Mouse (Mus musculus) lung, postnatal 0 days (tissue): ENCODE results near the gene Surf6. TPM values are rescaled to one million over a fixed set of nuclear protein-coding genes. Genes with fewer than 3 reads are reported as not detected.
"Not testable (repeated sequence)": the region's sequence is repeated elsewhere in the genome, so short reads cannot be mapped to it uniquely, and the experiment has no call there.

Source experiments
- ATAC-seq: fragments of 200-750 bp; cut with Nextera tagmentation; 2 replicates; pipeline ENCODE4 v1.8.0; 2017; ENCODE audit warnings: moderate library complexity
- DNase-seq: peaks from one replicate; pipeline ENCODE4 v3.0.0-alpha.2; 2016; ENCODE audit warnings: low spot score
- H3K27ac ChIP-seq: fragments of 300-500 bp; sonication (generic); 2 replicates; pipeline ENCODE4 v1.5.1; 2014; ENCODE audit warnings: antibody characterized with exemption, mild to moderate bottlenecking, low read length, mixed read lengths
- H3K27me3 ChIP-seq: fragments of 300-500 bp; sonication (generic); replicated peaks from 2 replicates; pipeline ENCODE4 v1.6.1; 2014; ENCODE audit warnings: low read length, mixed read lengths; ENCODE audit not compliant: insufficient read depth
- H3K36me3 ChIP-seq: fragments of 300-500 bp; sonication (generic); 2 replicates; pipeline ENCODE4 v1.6.1; 2014; ENCODE audit warnings: low read length, mixed read lengths; ENCODE audit not compliant: insufficient read depth
- H3K4me1 ChIP-seq: fragments of 300-500 bp; sonication (generic); 2 replicates; pipeline ENCODE4 v1.6.1; 2014; ENCODE audit warnings: antibody characterized with exemption, low read depth, low read length, mixed read lengths; ENCODE audit not compliant: insufficient read depth
- H3K4me2 ChIP-seq: fragments of 300-500 bp; sonication (generic); replicated peaks from 2 replicates; pipeline ENCODE4 v1.6.1; 2014; ENCODE audit warnings: low read depth, mild to moderate bottlenecking, low read length, moderate library complexity, mixed read lengths
- H3K4me3 ChIP-seq: fragments of 300-500 bp; sonication (generic); 2 replicates; pipeline ENCODE4 v1.5.1; 2014; ENCODE audit warnings: low read depth, low read length
- H3K9ac ChIP-seq: fragments of 300-500 bp; sonication (generic); replicated peaks from 2 replicates; pipeline ENCODE4 v1.6.1; 2014; ENCODE audit warnings: low read depth, mild to moderate bottlenecking
- H3K9me3 ChIP-seq: fragments of 300-500 bp; sonication (generic); 2 replicates; pipeline ENCODE4 v1.6.1; 2016; ENCODE audit warnings: low read length, mixed read lengths
- CTCF ChIP-seq: IDR thresholded peaks from 2 replicates; pipeline ENCODE4 v1.5.1; 2016; ENCODE audit warnings: antibody characterized with exemption, mild to moderate bottlenecking
- EP300 ChIP-seq: IDR thresholded peaks from 2 replicates; pipeline ENCODE4 v1.6.1; 2016; ENCODE audit warnings: antibody characterized with exemption, mild to moderate bottlenecking, control low read depth
- WGBS: fragments of 180-500 bp; shearing (Covaris S2); extraction: QIAGEN DNeasy Blood & Tissue Kit; methylation state at CpG from one replicate; pipeline ENCODE4 v1.1.7; 2014; 5-methylcytosine and 5-hydroxymethylcytosine counted together
- polyA plus RNA-seq: library from polyadenylated mRNA; unstranded; fragments of >200 nt; fragmentation: Nextera tagmentation; extraction: Ambion mirVana; gene quantifications from 2 replicates; pipeline ENCODE4 v1.2.1, GENCODE M21; 2015

Surf6 gene
- polyA plus RNA-seq, 1 experiment from 2014 or later: 11.8 TPM

GRCm38 (mm10) chr2:26901834-26902400 lies 762 bp downstream of the Surf6 start:
- H3K27ac ChIP-seq: peak overlapping the region; percentile 89
- H3K9me3 ChIP-seq: no peaks in the 10 kb centered on the region
- ATAC-seq (no peak), DNase-seq (no peak)
- peak overlapping the region; percentile 88 for H3K4me2 ChIP-seq
- no peaks in the 10 kb centered on the region for H3K27me3 ChIP-seq
- H3K36me3 ChIP-seq: peaks cover 7% of the 10 kb centered on the region; the same call in 1 of the 2 replicates
- H3K9ac ChIP-seq: peak overlapping the region; percentile 63
- 6% methylated on average over 7 of the region's 7 CpGs for WGBS
- TF ChIP-seq CTCF (no peak), EP300 (no peak)
- H3K4me1 ChIP-seq: peaks cover 6% of the 10 kb centered on the region; the same call in 1 of the 2 replicates
- peak overlapping the region; percentile 68 for H3K4me3 ChIP-seq

- H3K27me3 ChIP-seq: no peaks in the 10 kb centered on the region
- 56% methylated on average over 1 of the region's 1 CpGs for WGBS
- peaks cover 11% of the 10 kb centered on the region; the same call in 1 of the 2 replicates for H3K36me3 ChIP-seq
- no peaks in the 10 kb centered on the region for H3K9me3 ChIP-seq
- TF ChIP-seq EP300 (no peak), CTCF (no peak)
- H3K4me2 ChIP-seq: no peak overlapping the region
- no peak for DNase-seq
- no peak overlapping the region for H3K9ac ChIP-seq
- H3K4me1 ChIP-seq: peaks cover 6% of the 10 kb centered on the region; the same call in 1 of the 2 replicates
- H3K27ac ChIP-seq: no peak overlapping the region
- H3K4me3 ChIP-seq: no peak overlapping the region
- no peak for ATAC-seq
These were observed 1.9 kb downstream of the Surf6 start for GRCm38 (mm10) chr2:26900731-26901130.

GRCm38 (mm10) chr2:26895898-26896297 lies 6.8 kb downstream of the Surf6 start:
- Histone ChIP-seq H3K27me3 (no peaks in the 10 kb centered on the region), H3K36me3 (peaks cover 31% of the 10 kb centered on the region), H3K27ac (no peak overlapping the region), H3K4me1 (no peaks in the 10 kb centered on the region), H3K4me3 (no peak overlapping the region), H3K4me2 (no peak overlapping the region), H3K9ac (no peak overlapping the region), H3K9me3 (no peaks in the 10 kb centered on the region)
- 87% methylated on average over 4 of the region's 4 CpGs for WGBS
- ATAC-seq (no peak), DNase-seq (no peak)
- TF ChIP-seq CTCF (peak; percentile 10; the same call in 1 of the 2 replicates), EP300 (no peak)

GRCm38 (mm10) chr2:26886170-26886569 lies 16.5 kb downstream of the Surf6 start:
- ATAC-seq, H3K27ac ChIP-seq, H3K36me3 ChIP-seq, H3K4me1 ChIP-seq, H3K27me3 ChIP-seq, DNase-seq, H3K9ac ChIP-seq, H3K4me3 ChIP-seq, H3K9me3 ChIP-seq, H3K4me2 ChIP-seq: not testable (repeated sequence)
- 84% methylated on average over 4 of the region's 4 CpGs for WGBS

GRCm38 (mm10) chr2:26885541-26885940 lies 17.1 kb downstream of the Surf6 start:
- not testable (repeated sequence) for H3K4me2 ChIP-seq, H3K27me3 ChIP-seq, ATAC-seq, H3K4me1 ChIP-seq, DNase-seq, H3K36me3 ChIP-seq, H3K9ac ChIP-seq, H3K4me3 ChIP-seq, H3K27ac ChIP-seq, H3K9me3 ChIP-seq
- 84% methylated on average over 2 of the region's 2 CpGs for WGBS

- ATAC-seq: no peak
- H3K36me3 ChIP-seq: no peaks in the 10 kb centered on the region
These were observed 24.1 kb downstream of the Surf6 start for GRCm38 (mm10) chr2:26878571-26878970.

GRCm38 (mm10) chr2:26870666-26871065 lies 32.0 kb downstream of the Surf6 start:
- Histone ChIP-seq H3K27ac (no peak overlapping the region), H3K4me1 (no peaks in the 10 kb centered on the region), H3K9ac (no peak overlapping the region), H3K4me3 (no peak overlapping the region), H3K4me2 (no peak overlapping the region), H3K9me3 (no peaks in the 10 kb centered on the region), H3K27me3 (no peaks in the 10 kb centered on the region), H3K36me3 (no peaks in the 10 kb centered on the region)
- ATAC-seq (no peak), DNase-seq (no peak)
- no peak for TF ChIP-seq EP300
- TF ChIP-seq CTCF: no peak
- WGBS: 49% methylated on average over 6 of the region's 6 CpGs

More at GRCm38 (mm10) chr2:26878571-26878970, 24.1 kb downstream of the Surf6 start:
- TF ChIP-seq EP300: no peak
- TF ChIP-seq CTCF: no peak
- no peaks in the 10 kb centered on the region for H3K27me3 ChIP-seq
- H3K27ac ChIP-seq: no peak overlapping the region
- no peak overlapping the region for H3K4me3 ChIP-seq
- H3K4me2 ChIP-seq: no peak overlapping the region
- no peaks in the 10 kb centered on the region for H3K4me1 ChIP-seq
- H3K9me3 ChIP-seq: no peaks in the 10 kb centered on the region
- DNase-seq: no peak
- H3K9ac ChIP-seq: no peak overlapping the region
